Mouse (Mus musculus) adrenal gland, adult 8-10 months (tissue): ENCODE results near the gene C130074G19Rik. TPM values are rescaled to one million over a fixed set of nuclear protein-coding genes. Genes with fewer than 3 reads are reported as not detected.

Source experiments
- DNase-seq: peaks from one replicate; pipeline ENCODE4 v3.0.0; 2022
- total RNA-seq, 4 experiments: library from RNA; stranded (reverse); gene quantifications; 2 replicates each; pipeline ENCODE4 v1.2.4; 2022

Gene C130074G19Rik
- 10 to 100 TPM; 30.1 to 57.1 (median 41.9) TPM for total RNA-seq

DNA sequence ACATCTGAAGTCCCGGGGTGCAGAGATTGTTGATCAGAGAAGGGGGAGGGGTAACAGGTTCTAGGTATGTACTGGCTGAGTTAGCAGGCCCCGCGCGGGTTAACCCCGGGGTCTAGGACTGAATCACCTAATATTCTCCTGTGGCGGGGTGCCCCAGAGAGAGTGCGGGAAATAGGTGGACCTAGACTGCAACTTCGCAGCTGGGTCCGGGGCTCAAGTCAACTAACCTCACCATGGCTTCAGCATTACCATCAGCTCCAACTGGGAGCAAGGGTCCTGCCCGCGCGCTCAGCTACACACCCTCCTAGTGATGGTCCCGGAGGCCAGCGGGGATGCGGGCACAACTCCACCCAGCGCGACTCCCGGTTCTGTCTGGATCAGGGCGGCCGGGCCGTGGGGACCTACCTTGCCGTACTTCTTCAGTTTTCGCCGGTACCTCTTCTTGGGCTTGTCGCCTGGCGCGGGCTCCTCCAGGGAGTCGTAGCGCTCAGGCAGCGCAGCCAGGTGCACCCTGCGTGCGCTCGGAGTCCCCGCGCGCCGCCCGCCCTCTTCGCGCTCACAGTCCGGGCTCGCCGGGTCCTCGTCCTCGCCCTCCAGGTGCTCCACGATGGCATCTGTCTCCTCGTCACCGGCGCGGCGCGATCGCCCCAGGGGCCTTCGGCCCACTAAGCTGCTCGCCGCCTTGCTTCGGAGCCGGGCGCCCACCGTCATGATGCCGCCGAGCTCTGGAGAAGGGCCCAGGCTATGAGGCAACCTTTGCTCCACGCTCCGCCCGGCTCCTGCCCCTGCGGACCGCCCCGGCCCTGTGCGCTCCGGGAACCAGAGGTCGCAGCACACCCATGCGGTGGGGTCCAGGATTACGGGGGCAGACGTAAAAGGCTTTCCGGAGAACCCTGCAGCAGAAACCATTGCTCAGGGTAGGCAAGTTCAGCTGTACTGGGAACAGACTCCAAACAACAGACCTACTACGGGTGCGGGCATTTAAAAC, at the start of gene C130074G19Rik:
TSS of gene C130074G19Rik (minus strand) at position 938 of the 988 bp plus-strand sequence.
- DNase-seq = peak; percentile 57

DNA sequence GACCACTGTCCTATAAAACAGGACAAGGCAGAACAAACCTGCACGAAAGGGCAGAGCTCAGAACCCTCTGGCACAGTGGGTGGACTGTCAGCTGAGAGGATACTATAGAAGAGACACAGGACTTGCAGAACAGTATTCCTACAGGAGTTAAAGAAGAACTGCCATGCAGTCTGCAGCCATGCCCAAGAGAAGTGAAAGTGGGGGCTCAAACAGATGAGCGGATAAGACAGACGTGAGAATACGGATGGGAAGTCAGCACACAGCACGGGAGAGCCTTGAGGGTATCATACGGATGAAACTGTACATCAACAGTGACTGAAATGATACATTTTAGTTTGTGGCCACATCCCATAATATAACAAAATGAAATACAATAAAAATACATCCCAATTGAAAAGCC, 48.1 kb upstream of the C130074G19Rik start:
- DNase-seq = no peak

DNA sequence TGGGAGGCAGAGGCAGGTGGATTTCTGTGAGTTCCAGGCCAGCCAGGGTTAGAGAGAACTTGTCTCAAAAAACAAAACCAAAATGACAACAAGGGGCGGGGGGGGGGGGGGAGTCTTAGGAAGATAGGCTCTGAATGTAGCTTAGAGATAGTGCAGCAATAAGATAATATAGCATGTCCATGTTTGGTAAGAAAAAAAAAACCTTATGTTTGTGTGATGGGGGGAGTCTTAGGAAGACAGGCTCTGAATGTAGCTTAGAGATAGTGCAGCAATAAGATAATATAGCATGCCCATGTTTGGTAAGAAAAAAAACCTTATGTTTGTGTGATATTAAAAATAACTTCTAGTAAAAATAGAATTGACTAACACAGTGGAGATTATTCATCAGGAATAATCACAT, 45.4 kb upstream of the C130074G19Rik start:
- no peak for DNase-seq

DNA sequence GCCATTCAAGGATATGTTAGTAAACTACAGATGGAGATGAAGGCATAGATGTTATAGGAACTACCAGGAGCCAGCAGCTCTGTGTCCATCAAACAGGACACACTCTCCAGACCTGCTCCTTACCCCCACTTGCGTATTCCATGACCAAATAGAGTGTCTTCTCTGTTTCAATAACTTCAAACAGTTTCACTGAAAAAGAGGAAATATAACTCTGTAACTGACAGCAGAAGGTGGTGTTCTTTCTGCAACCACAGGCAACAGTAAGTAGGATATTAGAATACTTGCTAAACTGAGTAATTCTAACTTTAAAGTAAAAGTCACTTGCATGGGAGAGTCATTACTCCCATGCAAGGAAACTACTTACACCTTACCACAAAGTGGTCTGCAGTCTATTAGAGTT, 44.9 kb upstream of the C130074G19Rik start:
- no peak for DNase-seq

DNA sequence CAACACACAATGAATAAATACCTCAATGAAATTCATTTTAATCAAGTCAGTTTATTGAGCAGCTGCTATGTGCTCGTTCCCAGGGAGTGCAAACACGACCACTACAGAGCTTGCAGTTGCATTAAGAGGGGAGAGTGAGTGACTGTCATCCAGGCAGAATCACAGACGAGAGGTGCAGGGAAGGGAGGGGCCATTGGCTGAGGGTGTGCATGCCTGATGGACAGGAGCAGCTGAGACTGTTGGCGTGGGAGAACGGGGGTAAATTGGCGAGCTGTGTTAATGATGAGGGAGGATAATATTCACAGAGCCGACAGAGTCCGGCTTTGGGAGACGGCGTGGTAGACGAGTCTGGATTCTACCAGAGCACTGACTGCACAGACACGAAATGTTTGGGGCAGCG, 39.8 kb upstream of the C130074G19Rik start:
- no peak for DNase-seq

DNA sequence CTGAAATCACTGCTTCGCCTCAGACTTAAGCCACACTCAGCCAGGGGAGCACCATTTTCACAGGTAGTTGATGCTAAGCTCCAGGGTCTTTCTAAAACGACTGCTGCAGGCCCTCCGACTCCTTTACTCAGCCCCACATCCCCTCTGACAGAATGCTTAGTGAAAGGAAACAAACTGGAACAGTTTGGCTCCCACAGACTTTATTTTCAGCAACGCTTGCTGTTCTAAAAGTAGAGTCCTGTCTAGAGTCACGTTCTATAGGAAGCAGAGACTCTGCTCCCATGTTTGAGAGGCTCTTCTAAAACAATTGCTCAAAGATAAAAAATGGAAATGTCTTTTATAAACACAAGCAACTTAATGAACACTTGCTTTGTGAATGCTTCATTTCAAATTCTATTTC, 37.0 kb upstream of the C130074G19Rik start:
- DNase-seq = no peak

DNA sequence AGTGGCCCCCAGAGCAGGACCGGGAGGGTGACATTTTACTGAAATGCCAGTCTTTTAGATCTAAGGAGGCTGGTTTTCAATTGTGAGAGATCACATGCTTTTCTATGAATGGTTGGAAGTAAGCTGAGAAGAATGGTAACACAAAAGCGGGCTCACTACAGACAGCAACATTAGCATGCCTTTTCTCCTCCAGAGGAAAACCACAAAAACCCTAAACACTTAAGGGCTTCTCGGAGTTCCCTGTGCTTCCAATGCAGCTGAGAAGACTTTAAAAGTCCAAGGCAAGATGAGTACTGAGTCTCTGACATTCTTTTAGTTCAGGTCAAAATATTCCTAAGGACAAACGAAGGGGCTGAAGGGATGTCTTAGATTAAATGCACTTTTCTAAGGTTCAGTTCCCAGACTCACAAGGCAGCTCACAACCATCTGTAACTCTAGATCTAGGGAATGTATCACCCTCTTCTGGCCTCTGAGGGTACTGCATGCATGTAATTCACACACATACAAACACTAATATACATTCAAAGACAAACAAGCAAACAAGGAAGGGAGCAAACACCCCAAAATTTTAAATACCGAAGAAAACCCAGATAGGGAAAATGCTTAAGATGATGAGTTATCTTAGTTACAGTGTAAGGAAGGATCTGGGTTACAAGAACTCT, 35.3 kb upstream of the C130074G19Rik start:
- DNase-seq = no peak

DNA sequence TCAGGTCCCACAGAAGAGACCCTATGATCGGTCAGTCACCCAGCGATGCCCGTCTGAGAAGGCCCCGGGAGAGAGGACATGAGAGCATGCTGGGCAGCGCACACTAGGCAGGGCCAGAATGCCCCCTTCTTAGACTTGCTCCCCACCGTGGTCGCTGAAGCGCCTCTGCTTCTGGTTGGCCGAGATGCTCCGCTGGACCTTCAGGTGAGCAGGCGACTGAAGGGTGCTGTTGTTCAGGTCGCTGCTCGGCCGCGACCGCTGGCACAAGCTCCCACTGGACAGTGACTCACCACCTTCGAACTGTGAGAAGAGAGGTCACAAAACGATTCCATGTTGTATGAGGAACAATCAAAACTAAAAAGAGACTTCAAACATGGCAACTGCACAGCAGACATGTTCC, 29.3 kb upstream of the C130074G19Rik start:
- no peak for DNase-seq

DNA sequence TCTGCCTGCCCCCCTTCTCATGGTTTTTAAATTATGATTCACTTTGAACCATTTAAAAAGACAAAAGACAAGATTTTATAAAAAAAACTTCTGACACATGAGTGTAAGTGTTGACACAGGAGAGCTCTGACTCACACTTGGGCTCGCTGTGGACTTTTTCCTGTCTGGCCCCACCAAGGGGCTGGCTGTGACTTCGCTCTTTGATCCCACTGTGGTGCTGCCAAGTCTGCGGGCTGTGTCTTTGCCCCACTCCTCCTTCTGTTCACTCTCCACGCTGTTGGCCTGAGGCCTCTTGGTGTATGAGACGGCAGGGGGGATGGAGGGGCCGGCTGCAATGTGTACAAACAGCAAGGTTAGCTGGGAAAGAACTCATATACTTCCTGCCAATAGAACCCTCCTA, 28.8 kb upstream of the C130074G19Rik start:
- no peak for DNase-seq

DNA sequence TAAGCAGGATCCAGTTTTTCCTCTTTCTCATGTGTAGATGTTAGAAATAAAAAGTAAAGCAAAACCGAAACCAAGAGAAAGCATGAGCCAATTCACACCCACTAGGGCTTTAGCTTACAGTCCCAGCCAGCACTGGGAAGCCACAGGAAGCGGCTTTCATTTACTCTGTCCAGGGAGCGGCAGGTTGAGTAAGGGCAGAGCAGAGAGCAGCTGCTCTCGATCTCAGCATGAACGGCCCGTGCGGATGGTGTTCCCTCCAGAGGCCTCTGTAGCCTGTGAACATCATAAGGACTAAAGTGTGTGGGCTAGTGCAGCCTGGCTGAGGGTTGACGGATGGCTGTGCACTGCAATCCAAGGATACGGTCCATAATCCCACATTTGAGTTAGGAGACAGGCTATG, 25.5 kb upstream of the C130074G19Rik start:
- DNase-seq = no peak

DNA sequence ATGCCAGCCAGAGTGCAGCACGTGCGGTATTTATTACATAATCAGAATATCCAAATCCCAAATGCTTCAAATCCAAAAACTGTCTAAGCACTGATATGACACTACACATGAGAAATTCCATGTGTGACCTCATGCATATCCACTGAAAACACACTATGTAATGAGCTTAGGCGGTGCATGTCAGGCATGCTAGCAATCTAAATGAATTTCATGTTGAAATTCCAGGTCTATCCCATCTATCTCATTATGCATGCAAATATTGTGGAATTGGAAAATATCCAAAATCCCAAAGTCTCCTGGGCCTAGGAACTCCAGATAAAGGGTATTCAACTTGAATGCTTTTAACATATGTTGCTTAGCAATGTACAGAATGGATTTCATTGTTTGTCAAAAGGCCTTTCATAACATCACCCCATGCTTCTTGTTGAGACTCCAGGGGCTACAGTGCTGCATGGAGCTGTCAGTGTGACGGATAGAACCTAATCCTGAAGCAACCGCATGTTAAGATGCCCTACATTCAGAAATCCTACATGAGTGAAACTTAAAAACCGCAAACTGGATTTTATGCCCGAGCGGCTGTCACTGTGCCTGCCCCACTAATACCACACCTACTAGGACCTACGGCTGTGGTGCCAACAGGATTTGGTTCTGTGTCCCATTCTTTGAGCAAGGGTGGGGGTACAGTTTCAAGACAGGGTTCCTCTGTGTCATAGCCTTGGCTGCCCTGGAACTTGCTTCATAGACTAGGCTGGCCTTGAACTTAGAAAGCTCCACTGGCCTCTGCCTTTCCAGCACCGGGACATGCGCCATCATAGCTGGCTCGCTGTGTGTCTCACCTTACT, 23.1 kb upstream of the C130074G19Rik start:
- no peak for DNase-seq

DNA sequence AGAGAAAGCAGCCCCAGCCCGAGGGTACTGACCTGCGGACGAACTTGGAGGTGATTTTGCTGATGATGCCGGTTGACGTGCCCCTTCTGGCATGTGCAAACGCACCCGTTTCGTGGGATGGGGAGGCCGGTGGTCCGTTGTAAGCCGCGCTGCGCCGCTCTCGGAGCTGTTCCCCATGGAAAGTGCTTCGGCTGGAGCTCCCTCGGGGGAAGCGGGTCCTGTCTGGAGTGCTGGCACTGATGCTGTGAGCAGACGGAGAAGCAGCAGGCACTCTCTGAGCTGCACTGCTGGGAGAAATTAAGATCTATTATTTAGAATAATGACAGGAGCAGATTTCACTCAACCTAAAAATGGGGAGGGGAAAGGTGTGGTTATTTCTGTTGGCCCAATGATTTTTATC, 22.4 kb upstream of the C130074G19Rik start:
- no peak for DNase-seq

DNA sequence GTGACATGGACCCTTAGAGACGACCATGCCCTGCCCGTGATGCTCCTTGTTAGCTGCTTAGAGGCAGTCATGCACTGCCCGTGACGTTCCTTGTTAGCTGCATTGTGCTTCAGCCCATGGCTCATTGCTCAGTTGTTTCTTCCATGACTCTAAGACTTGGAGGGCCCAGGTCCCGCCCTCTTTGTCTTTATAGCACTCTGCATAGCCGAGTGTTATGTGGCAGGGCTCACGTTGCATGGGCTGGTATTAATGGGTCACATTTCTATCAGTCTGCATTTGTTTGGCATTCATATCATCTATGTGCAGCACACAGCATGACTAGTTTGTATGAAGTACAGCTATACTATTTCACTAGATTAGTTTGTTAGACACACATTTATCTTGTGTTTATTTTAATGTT, 20.7 kb upstream of the C130074G19Rik start:
- no peak for DNase-seq

DNA sequence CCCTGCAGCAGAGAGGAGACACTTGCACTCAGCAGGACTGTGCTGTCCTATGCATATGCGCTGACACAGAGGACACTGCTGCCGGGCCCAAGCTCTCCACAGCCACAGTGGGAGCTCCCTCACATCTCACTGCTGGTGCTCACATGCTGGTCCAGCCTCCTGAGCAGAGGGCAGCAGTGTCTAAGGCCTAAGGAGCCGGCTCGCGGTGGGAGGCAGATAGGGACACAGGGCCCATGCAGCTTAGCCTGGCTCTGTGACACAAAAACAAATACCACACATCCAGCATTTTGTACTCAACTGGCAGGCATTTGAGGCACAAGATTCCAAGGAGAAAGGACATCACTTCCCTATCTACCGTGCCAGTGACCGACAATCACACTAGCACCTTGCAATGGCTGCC, 19.9 kb upstream of the C130074G19Rik start:
- DNase-seq = no peak

DNA sequence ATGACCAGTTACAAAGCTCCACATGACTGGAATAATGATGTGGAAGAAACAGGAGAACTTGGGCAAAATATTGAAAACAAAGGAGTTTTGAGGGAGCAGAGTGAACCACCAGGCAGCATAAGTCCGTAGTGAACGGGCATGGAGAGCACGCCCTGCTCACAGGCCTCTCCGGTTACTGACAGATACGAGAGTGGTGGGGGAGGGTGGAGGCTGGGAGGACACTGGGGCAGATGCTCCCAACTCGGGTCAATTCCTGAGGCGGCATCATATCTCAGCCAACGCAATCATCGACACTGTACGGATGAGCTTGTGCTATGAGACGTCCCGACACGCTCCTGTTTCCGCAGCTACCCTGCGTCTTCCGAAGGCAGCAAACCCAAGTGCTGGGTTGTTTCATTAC, 14.3 kb upstream of the C130074G19Rik start:
- DNase-seq = no peak

DNA sequence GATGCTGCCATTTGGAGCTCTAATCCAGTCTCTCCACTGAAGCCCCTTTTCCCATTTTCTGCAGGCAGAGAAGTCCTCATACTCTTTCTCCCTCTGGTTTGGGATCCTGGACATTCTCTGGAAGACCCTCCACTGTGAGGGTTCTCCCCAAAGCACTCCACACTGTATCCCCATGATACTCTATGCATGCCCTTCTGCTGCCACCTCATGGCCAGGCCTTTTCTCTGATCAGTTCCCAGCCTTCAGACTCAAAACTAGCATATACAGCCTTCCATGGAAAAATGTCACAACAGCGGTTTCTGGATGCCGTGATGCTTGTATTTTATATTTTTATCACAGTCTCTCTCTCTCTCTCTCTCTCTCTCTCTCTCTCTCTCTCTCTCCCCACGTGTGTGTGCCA, 9.0 kb upstream of the C130074G19Rik start:
- DNase-seq = no peak

DNA sequence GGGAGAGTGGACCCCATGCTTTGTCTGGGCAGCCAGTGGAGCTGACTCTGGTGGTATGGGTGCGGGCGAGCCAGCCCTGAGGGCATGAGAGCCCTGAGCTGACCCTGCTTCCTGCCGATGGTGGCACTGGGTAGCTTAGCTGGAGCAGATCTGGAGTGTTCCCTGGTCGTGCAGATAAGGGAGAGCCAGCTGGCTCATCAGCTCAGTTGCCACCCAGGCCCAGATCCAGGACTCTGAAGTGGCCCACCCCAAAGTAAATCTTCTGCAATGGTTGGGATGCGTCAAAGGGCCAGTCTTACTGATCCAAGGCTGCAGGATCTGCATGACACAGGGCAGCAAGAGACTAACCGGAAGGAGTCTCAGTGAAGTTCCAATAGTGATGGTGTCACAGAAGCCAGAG, 6.4 kb upstream of the C130074G19Rik start:
- peak; percentile 28 for DNase-seq

DNA sequence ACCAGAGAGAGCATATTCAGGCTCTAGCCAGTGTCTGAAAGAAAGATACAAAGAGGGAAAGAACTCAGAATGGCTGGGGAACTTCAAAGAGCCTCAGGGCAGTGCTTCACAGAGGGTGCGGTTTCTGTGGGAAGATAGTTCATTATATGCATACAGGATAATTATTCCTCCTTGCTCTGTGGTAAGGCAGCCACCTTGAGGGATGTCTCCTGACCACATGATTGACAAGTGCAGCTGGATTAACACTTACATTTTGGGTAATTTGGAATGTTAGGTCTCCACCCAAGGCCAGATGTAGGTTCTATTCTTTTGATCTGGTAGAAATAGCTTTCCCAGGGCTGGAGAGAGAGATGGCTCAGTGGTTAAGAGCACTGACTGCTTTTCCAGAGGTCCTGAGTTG, 3.1 kb upstream of the C130074G19Rik start:
- no peak for DNase-seq

DNA sequence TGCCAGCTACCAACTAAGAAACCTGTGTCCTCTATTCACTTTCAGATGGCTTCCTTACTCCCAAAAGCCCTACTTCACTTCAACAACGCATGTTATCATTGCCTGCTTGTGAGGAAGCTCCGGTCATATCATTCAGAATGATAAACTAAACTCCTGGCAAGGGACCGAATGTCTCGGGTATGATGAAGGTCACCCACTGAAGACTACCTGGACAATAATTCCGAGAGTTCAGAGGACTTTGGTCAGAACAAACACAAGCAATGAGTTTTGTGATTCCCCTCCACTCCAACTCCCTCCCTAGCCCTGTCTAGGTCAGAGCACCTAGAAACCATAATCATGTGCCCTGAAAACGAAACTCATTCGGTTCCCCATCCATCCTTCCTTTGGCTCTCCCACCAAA, 1.2 kb downstream of the C130074G19Rik start:
- DNase-seq = no peak

DNA sequence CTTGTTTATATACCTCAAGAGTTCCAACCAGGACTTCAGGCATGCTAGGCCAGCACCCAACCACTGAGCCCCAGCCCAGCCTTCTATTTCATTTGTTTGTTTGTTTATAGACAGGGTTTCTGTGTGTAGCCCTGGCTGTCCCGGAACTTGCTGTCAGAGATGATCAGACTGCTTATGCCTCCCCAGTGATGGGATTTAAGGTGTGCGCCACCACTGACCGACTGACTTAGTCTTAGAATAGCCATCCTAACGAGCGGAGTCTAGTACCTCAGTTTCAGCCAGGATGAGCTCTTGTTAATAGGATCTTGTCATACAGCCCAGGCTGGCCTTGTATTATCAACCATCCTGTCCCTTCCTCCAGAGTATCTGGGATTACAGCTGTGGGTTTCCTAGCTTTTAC, 1.8 kb downstream of the C130074G19Rik start:
- no peak for DNase-seq

DNA sequence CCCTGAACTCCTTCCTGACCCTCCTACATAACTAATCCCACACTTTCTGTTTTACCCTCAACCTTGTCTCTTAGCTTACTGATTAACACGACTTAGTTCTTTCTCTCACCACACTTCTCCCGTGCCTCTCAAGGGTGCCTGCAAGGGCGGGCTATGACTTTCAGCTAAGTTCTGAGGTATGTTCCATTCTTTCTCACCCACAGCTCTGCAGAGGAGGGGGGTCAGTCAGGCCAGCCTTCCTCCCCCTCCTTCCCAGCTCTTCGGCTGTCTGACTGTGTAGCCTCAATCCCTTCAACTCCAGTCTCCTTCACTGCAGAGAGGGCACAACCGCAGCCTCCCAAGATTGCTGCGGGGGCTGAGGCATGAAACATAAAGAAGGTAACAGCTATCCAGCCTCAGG, 4.2 kb downstream of the C130074G19Rik start:
- no peak for DNase-seq

DNA sequence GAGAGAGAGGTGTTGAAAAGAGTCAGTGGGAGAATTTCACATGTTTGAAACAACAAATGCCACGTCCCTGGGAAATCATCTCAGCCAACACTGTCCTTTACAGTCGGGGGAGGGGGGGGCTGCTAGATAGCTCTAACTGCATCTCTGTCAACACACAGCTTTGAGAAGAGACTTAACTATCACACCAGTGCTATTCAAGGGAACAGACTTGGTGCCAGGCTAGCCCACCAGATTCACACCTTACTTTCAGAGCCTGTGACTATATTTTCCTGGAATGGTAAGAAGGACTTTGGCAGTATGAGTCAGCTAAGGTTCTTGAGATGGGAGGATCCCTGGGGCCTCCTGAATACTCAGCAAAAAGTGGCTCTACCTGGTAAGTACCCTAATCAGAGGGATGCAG, 5.7 kb downstream of the C130074G19Rik start:
- no peak for DNase-seq

DNA sequence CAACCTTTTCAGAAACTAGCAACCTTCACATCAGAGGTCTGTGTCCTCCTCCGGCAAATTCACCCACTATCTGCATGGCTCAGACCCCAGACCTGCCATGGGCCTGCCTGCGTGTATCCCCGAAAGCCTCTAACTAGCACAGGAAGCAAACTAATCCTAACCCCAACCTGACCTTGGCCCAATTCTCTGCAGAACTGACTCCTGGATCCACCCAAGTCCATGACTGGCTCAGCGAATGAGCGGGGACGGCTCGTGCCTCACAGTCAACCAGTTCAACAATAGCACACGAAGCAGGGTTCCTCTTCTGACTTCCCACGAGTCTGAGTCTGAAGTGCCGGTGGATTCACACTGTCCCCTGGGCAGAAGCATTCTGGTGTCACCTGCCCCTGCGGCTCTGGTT, 9.1 kb downstream of the C130074G19Rik start:
- no peak for DNase-seq
